Mouse (Mus musculus) forebrain, embryonic 16.5 days (tissue): ENCODE results near the gene Borcs7. TPM values are rescaled to one million over a fixed set of nuclear protein-coding genes. Genes with fewer than 3 reads are reported as not detected.

Experiments
- ATAC-seq: fragments of 200-750 bp; cut with Nextera tagmentation; 2 replicates; pipeline ENCODE4 v1.8.0; 2017; ENCODE audit warnings: mild to moderate bottlenecking, moderate library complexity
- H3K27ac ChIP-seq: fragments of 300-500 bp; sonication (generic); 2 replicates; pipeline ENCODE4 v1.5.1; 2014; ENCODE audit warnings: low read length, control low read depth
- H3K27me3 ChIP-seq: fragments of 300-500 bp; sonication (generic); replicated peaks from 2 replicates; pipeline ENCODE4 v1.6.1; 2014; ENCODE audit warnings: low read length; ENCODE audit not compliant: control insufficient read depth, insufficient read depth
- H3K36me3 ChIP-seq: fragments of 300-500 bp; sonication (generic); 2 replicates; pipeline ENCODE4 v1.6.1; 2014; ENCODE audit not compliant: control insufficient read depth, insufficient read depth
- H3K4me1 ChIP-seq: fragments of 300-500 bp; sonication (generic); replicated peaks from 2 replicates; pipeline ENCODE4 v1.6.1; 2014; ENCODE audit warnings: low read length; ENCODE audit not compliant: control insufficient read depth, insufficient read depth
- H3K4me2 ChIP-seq: fragments of 300-500 bp; sonication (generic); 2 replicates; pipeline ENCODE4 v1.6.1; 2014; ENCODE audit warnings: mild to moderate bottlenecking, low read length, control low read depth
- H3K4me3 ChIP-seq: fragments of 300-500 bp; sonication (generic); replicated peaks from 2 replicates; pipeline ENCODE4 v1.5.1; 2014; ENCODE audit warnings: mild to moderate bottlenecking, low read length, control low read depth
- H3K9ac ChIP-seq: fragments of 300-500 bp; sonication (generic); replicated peaks from 2 replicates; pipeline ENCODE4 v1.6.1; 2014; ENCODE audit warnings: low read depth, low read length, control low read depth
- H3K9me3 ChIP-seq: fragments of 300-500 bp; sonication (generic); 2 replicates; pipeline ENCODE4 v1.6.1; 2016; ENCODE audit warnings: low read length; ENCODE audit not compliant: control insufficient read depth
- WGBS: fragments of 180-500 bp; shearing (Covaris S2); extraction: QIAGEN DNeasy Blood & Tissue Kit; methylation state at CpG from one replicate; pipeline ENCODE4 v1.1.7; 2014; 5-methylcytosine and 5-hydroxymethylcytosine counted together
- polyA plus RNA-seq: library from polyadenylated mRNA; unstranded; fragments of >200 nt; fragmentation: Nextera tagmentation; extraction: Ambion mirVana; gene quantifications from 2 replicates; pipeline ENCODE4 v1.2.1, GENCODE M21; 2015

The Borcs7 gene
- 12.2 and 14.0 TPM in 2 replicates for polyA plus RNA-seq

GRCm38 (mm10) chr19:46689460-46690372 is at the start of gene Borcs7:
Gene Borcs7, plus strand, starts transcription at chr19:46689906.
- WGBS = 2% methylated on average over 44 of the region's 44 CpGs
- Histone ChIP-seq H3K4me2 (peak within 1 kb of the TSS; percentile 75), H3K27ac (peak within 1 kb of the TSS; percentile 84), H3K36me3 (no peaks in the 10 kb centered on the region), H3K9me3 (no peaks in the 10 kb centered on the region), H3K27me3 (no peaks in the 10 kb centered on the region), H3K4me3 (peak within 1 kb of the TSS; percentile 84), H3K9ac (peak within 1 kb of the TSS; percentile 96), H3K4me1 (peaks cover 9% of the 10 kb centered on the region)
- peak; percentile 98 for ATAC-seq

GRCm38 (mm10) chr19:46640780-46641179 is 48.9 kb upstream of the Borcs7 start:
- ATAC-seq = no peak
- Histone ChIP-seq H3K27me3 (no peaks in the 10 kb centered on the region), H3K9me3 (no peaks in the 10 kb centered on the region), H3K27ac (no peak overlapping the region), H3K4me3 (no peak overlapping the region), H3K36me3 (no peaks in the 10 kb centered on the region), H3K9ac (no peak overlapping the region), H3K4me2 (no peak overlapping the region), H3K4me1 (peaks cover 43% of the 10 kb centered on the region)
- 89% methylated on average over 8 of the region's 8 CpGs for WGBS

- H3K36me3 ChIP-seq = no peaks in the 10 kb centered on the region
- peak; percentile 34; the same call in 1 of the 2 replicates for ATAC-seq
- no peak overlapping the region for H3K4me3 ChIP-seq
- H3K4me2 ChIP-seq = no peak overlapping the region
- H3K27ac ChIP-seq = peak overlapping the region; percentile 45; the same call in 1 of the 2 replicates
- 56% methylated on average over 19 of the region's 19 CpGs for WGBS
- H3K4me1 ChIP-seq = peaks cover 45% of the 10 kb centered on the region
- no peaks in the 10 kb centered on the region for H3K27me3 ChIP-seq
- no peaks in the 10 kb centered on the region for H3K9me3 ChIP-seq
- no peak overlapping the region; the same call in 1 of the 2 replicates for H3K9ac ChIP-seq
Measured at GRCm38 (mm10) chr19:46641420-46642085, 48.2 kb upstream of the Borcs7 start.

DNA sequence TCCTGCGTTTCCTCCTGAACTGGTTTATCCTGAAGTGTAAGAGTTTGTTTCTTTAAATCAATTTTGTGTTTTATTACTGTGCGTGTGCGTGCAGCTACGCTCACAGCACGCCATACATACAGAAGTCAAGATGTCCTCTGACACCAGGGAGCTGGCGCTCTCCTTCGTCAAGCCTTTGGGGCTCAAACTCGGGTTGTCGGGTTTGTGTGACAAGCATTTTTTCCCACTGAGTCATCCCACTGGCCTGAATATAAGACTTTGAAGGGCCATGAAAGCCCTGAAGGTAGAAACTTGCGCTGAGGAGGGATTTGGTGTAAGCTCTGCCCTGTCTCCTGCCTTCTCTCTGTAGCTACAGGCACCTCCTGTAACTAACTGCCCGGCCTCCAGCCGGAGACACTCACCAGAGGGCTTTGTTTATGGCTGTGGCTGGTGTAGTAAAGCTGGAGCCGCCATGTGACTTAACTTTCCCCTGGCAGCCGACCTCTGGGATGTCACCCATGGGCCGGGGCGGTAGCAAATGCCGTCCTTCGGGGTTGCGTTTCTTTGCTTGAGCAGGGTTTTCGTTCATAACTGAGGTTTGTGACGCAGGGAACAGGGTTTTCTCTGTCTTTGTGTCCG is 47.5 kb upstream of the Borcs7 start:
- H3K9ac ChIP-seq = no peak overlapping the region
- no peaks in the 10 kb centered on the region for H3K27me3 ChIP-seq
- H3K27ac ChIP-seq = peak overlapping the region; percentile 45; the same call in 1 of the 2 replicates
- 62% methylated on average over 22 of the region's 22 CpGs for WGBS
- H3K36me3 ChIP-seq = no peaks in the 10 kb centered on the region
- H3K4me3 ChIP-seq = no peak overlapping the region
- peaks cover 45% of the 10 kb centered on the region for H3K4me1 ChIP-seq
- no peak for ATAC-seq
- no peaks in the 10 kb centered on the region for H3K9me3 ChIP-seq
- no peak overlapping the region for H3K4me2 ChIP-seq

- WGBS = 72% methylated on average over 5 of the region's 5 CpGs
- H3K4me1 ChIP-seq = peaks cover 45% of the 10 kb centered on the region
- no peak overlapping the region for H3K4me2 ChIP-seq
- H3K4me3 ChIP-seq = no peak overlapping the region
- no peak overlapping the region for H3K9ac ChIP-seq
- no peaks in the 10 kb centered on the region for H3K36me3 ChIP-seq
- H3K9me3 ChIP-seq = no peaks in the 10 kb centered on the region
- no peak for ATAC-seq
- H3K27me3 ChIP-seq = no peaks in the 10 kb centered on the region
- no peak overlapping the region for H3K27ac ChIP-seq
Measured at GRCm38 (mm10) chr19:46643236-46643635, 46.5 kb upstream of the Borcs7 start.

DNA sequence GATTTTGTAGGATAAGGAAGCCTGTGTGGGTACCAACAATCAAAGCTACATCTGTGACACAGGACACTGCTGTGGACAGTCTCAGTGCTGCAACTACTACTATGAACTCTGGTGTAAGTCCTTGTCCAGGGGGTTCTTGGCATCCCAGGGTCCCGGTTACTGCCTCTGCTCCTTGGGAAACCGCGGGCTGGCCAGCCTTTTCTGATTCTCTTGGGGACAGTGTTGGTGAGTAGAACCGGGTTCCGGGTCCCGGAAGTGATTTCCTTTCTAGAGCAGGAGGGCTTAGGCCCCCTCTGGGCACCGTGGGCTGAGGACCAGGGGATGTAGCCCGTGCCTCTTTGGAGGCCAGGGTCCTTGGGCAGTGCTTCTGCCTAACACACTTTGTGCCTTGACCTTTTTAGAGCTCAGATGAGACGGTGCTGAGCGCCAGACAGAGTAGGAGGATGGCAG is 45.3 kb upstream of the Borcs7 start:
- H3K27me3 ChIP-seq = no peaks in the 10 kb centered on the region
- H3K36me3 ChIP-seq = no peaks in the 10 kb centered on the region
- no peak overlapping the region for H3K4me3 ChIP-seq
- WGBS = 82% methylated on average over 10 of the region's 10 CpGs
- peaks cover 45% of the 10 kb centered on the region for H3K4me1 ChIP-seq
- no peaks in the 10 kb centered on the region for H3K9me3 ChIP-seq
- H3K4me2 ChIP-seq = no peak overlapping the region
- 0 out of 2 replicates have a peak overlapping the region, but pooled peaks have one; percentile 12 for H3K9ac ChIP-seq
- H3K27ac ChIP-seq = peak overlapping the region; percentile 38; the same call in 1 of the 2 replicates
- no peak for ATAC-seq

DNA sequence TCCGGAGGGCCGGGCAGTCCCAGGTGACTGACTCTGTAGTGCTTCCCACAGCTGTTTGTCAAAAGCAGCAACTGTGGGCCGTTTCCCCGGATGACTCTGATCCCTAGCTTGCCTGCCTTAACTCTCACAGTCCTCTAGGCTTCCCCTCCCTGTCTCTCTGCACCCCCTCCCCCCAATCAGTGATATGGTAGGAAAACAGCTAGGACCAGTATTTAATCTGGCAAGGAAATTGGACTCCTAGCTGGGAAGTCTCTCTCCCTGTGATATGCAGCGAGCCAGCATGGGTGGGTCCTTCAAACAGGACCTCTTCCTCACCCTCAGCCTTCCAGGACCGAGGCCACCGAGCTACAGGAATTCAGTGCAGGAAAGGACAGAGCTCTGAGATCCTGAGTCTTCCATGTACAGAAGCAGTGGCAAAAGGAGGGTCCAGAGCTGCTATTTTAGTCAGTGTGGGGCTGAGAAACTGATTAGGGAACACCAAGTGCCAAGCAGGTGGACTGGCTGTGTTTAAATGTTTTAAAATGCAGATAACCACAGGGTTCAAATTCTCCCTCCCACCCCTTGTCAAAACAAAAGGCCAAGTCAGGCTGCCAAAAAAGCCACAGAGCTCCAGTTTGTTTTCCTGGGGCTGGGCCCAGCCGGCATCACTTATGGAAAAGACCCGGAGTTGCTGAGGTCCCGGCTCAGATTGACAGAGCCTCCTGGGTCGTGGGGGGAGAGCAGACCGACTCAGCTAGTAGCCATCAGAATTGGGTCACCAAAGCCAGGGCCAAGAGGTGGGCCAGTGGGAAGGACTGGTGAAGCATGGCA is 44.7 kb upstream of the Borcs7 start:
- Histone ChIP-seq H3K9ac (no peak overlapping the region), H3K27ac (peak overlapping the region; percentile 38), H3K27me3 (no peaks in the 10 kb centered on the region), H3K4me1 (peaks cover 45% of the 10 kb centered on the region), H3K4me2 (no peak overlapping the region), H3K4me3 (no peak overlapping the region), H3K36me3 (no peaks in the 10 kb centered on the region), H3K9me3 (no peaks in the 10 kb centered on the region)
- ATAC-seq = peak; percentile 58
- 21% methylated on average over 12 of the region's 12 CpGs for WGBS

DNA sequence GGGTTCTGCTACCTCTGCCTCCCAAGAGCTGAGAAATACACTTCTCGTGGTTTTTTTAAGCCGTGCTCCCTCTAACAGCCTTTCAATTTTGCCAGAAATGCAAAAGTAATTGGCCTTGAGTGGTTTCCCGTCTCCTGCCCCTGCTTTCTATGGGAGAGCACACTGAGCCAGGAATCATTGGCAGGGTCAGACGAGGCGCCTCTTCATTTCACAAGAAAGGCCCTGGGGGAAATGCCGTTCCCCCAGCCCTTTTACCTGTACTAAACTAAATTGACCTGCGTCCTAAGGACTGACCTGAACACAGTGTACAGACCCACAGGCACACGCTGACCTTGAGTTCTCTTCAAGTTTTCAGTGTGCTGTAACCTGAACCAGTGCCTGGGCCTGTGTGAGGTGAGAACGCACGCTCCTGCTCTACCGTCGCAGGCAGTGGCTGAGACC is 43.6 kb upstream of the Borcs7 start:
- Histone ChIP-seq H3K4me3 (no peak overlapping the region), H3K9me3 (no peaks in the 10 kb centered on the region), H3K36me3 (no peaks in the 10 kb centered on the region), H3K27me3 (no peaks in the 10 kb centered on the region), H3K4me2 (no peak overlapping the region), H3K9ac (no peak overlapping the region), H3K27ac (no peak overlapping the region), H3K4me1 (peaks cover 43% of the 10 kb centered on the region)
- 72% methylated on average over 12 of the region's 12 CpGs for WGBS
- no peak for ATAC-seq
